Mouse (Mus musculus) NIH3T3 (cell line): ENCODE measurements at regions not wholly inside any gene's neighbourhood (a gene's known extent, or its start where the extent isn't known, plus 50 kb on each side); places are given as distances from the start of the nearest gene placed in this dataset.
A peak's percentile ranks its signal among the peaks of the same experiment; 100 is the strongest.

Experiments used
- DNase-seq: peaks from one replicate; pipeline ENCODE4 v3.0.0-alpha.2; 2012; ENCODE audit warnings: low read depth

GRCm38 (mm10) chr14:72110689-72111088, 380.9 kb downstream of the Gm9195 start:
- no peak for DNase-seq

- DNase-seq, result no peak
Measured at GRCm38 (mm10) chr14:72091579-72091978, 400.1 kb downstream of the Gm9195 start.

GRCm38 (mm10) chr14:72081473-72081872, 410.2 kb downstream of the Gm9195 start:
- DNase-seq, result no peak

GRCm38 (mm10) chr14:72064111-72064812, 427.4 kb downstream of the Gm9195 start:
- no peak for DNase-seq

GRCm38 (mm10) chr14:72042881-72043236, 448.8 kb downstream of the Gm9195 start:
- no peak for DNase-seq

GRCm38 (mm10) chr14:72042112-72042880, 449.3 kb downstream of the Gm9195 start:
- DNase-seq, result no peak

- no peak for DNase-seq
Measured at GRCm38 (mm10) chr14:72030396-72030795, 461.2 kb downstream of the Gm9195 start.

GRCm38 (mm10) chr14:72027362-72028020, 464.1 kb downstream of the Gm9195 start:
- DNase-seq, result no peak

GRCm38 (mm10) chr14:72004371-72004770, 487.3 kb downstream of the Gm9195 start:
- DNase-seq, result no peak

- no peak for DNase-seq
Measured at GRCm38 (mm10) chr14:72002205-72003138, 489.2 kb downstream of the Gm9195 start.

GRCm38 (mm10) chr14:71973016-71973415, 518.6 kb downstream of the Gm9195 start:
- DNase-seq, result no peak

GRCm38 (mm10) chr14:71972521-71972920, 519.1 kb downstream of the Gm9195 start:
- DNase-seq, result peak; percentile 2

GRCm38 (mm10) chr14:71967646-71968045, 524.0 kb downstream of the Gm9195 start:
- no peak for DNase-seq

GRCm38 (mm10) chr14:71963389-71964169, 528.1 kb downstream of the Gm9195 start:
- DNase-seq, result no peak

GRCm38 (mm10) chr14:71948701-71949100, 542.9 kb downstream of the Gm9195 start:
- no peak for DNase-seq

GRCm38 (mm10) chr14:71937157-71937485, 554.5 kb downstream of the Gm9195 start:
- DNase-seq, result no peak

GRCm38 (mm10) chr14:71936373-71937156, 555.1 kb downstream of the Gm9195 start:
- no peak for DNase-seq

GRCm38 (mm10) chr14:71915964-71916363, 575.7 kb downstream of the Gm9195 start:
- no peak for DNase-seq

- no peak for DNase-seq
Measured at GRCm38 (mm10) chr14:71910936-71911335, 580.7 kb downstream of the Gm9195 start.

- DNase-seq, result no peak
Measured at GRCm38 (mm10) chr14:71895468-71895867, 596.2 kb downstream of the Gm9195 start.
